Mouse (Mus musculus) c-Kit-negative CD71-positive TER-119-positive erythroid progenitor cells, embryonic 14.5 days (primary cell): ENCODE data around the gene Rsrp1.
A peak's percentile ranks its signal among the peaks of the same experiment; 100 is the strongest.

Experiments used
- DNase-seq: peaks from one replicate; pipeline ENCODE4 v3.0.0-alpha.2; 2013; ENCODE audit warnings: low read depth, low spot score

Rsrp1 gene

GRCm38 (mm10) chr4:134963021-134963776 is 39.8 kb downstream of the Rsrp1 start:
- DNase-seq, result peak; percentile 63

- DNase-seq, result no peak
These were observed 44.7 kb downstream of the Rsrp1 start for GRCm38 (mm10) chr4:134967887-134968604.

- DNase-seq, result no peak
These were observed 45.2 kb downstream of the Rsrp1 start for GRCm38 (mm10) chr4:134968605-134968976.

GRCm38 (mm10) chr4:134975261-134975928 is 52.0 kb downstream of the Rsrp1 start:
- no peak for DNase-seq

GRCm38 (mm10) chr4:134975929-134976308 is 52.5 kb downstream of the Rsrp1 start:
- no peak for DNase-seq
